Mouse (Mus musculus) limb, embryonic 11.5 days (tissue): ENCODE measurements around the gene Rab12. TPM values are rescaled to one million over a fixed set of nuclear protein-coding genes. Genes with fewer than 3 reads are reported as not detected.

Source experiments
- ATAC-seq: fragments of 200-750 bp; cut with Nextera tagmentation; 2 replicates; pipeline ENCODE4 v1.8.0; 2017; ENCODE audit warnings: low read depth; ENCODE audit not compliant: insufficient number of reproducible peaks, low FRiP score, low TSS enrichment
- DNase-seq: peaks from one replicate; pipeline ENCODE4 v3.0.0-alpha.2; 2015; ENCODE audit warnings: low spot score
- H3K27ac ChIP-seq: fragments of 300-500 bp; sonication (generic); replicated peaks from 2 replicates; pipeline ENCODE4 v1.5.1; 2014; ENCODE audit warnings: low read depth, mild to moderate bottlenecking, low read length
- H3K27me3 ChIP-seq: fragments of 300-500 bp; sonication (generic); 2 replicates; pipeline ENCODE4 v1.6.1; 2014; ENCODE audit warnings: mild to moderate bottlenecking, low read length, mixed read lengths; ENCODE audit not compliant: control insufficient read depth, insufficient read depth
- H3K36me3 ChIP-seq: fragments of 300-500 bp; sonication (generic); 2 replicates; pipeline ENCODE4 v1.6.1; 2014; ENCODE audit warnings: mild to moderate bottlenecking, low read length, moderate library complexity, mixed read lengths; ENCODE audit not compliant: control insufficient read depth, insufficient read depth
- H3K4me1 ChIP-seq: fragments of 300-500 bp; sonication (generic); 2 replicates; pipeline ENCODE4 v1.6.1; 2014; ENCODE audit warnings: low read length, mixed read lengths; ENCODE audit not compliant: control insufficient read depth, insufficient read depth
- H3K4me2 ChIP-seq: fragments of 300-500 bp; sonication (generic); 2 replicates; pipeline ENCODE4 v1.6.1; 2014; ENCODE audit warnings: low read depth, mild to moderate bottlenecking, moderate library complexity; ENCODE audit not compliant: severe bottlenecking
- H3K4me3 ChIP-seq: fragments of 300-500 bp; sonication (generic); 2 replicates; pipeline ENCODE4 v1.5.1; 2014; ENCODE audit warnings: low read depth, low read length
- H3K9ac ChIP-seq: fragments of 300-500 bp; sonication (generic); 2 replicates; pipeline ENCODE4 v1.6.1; 2014; ENCODE audit warnings: mild to moderate bottlenecking, low read length
- H3K9me3 ChIP-seq: fragments of 300-500 bp; sonication (generic); 2 replicates; pipeline ENCODE4 v1.6.1; 2016; ENCODE audit warnings: low read length; ENCODE audit not compliant: control insufficient read depth
- WGBS: fragments of 180-500 bp; shearing (Covaris S2); extraction: QIAGEN DNeasy Blood & Tissue Kit; methylation state at CpG from one replicate; pipeline ENCODE4 v1.1.7; 2014; 5-methylcytosine and 5-hydroxymethylcytosine counted together
- polyA plus RNA-seq: library from polyadenylated mRNA; unstranded; fragments of >200 nt; fragmentation: Nextera tagmentation; extraction: Ambion mirVana; gene quantifications from 2 replicates; pipeline ENCODE4 v1.2.1, GENCODE M21; 2014

The Rab12 gene
- polyA plus RNA-seq = 38.1 and 41.4 TPM in 2 replicates

DNA sequence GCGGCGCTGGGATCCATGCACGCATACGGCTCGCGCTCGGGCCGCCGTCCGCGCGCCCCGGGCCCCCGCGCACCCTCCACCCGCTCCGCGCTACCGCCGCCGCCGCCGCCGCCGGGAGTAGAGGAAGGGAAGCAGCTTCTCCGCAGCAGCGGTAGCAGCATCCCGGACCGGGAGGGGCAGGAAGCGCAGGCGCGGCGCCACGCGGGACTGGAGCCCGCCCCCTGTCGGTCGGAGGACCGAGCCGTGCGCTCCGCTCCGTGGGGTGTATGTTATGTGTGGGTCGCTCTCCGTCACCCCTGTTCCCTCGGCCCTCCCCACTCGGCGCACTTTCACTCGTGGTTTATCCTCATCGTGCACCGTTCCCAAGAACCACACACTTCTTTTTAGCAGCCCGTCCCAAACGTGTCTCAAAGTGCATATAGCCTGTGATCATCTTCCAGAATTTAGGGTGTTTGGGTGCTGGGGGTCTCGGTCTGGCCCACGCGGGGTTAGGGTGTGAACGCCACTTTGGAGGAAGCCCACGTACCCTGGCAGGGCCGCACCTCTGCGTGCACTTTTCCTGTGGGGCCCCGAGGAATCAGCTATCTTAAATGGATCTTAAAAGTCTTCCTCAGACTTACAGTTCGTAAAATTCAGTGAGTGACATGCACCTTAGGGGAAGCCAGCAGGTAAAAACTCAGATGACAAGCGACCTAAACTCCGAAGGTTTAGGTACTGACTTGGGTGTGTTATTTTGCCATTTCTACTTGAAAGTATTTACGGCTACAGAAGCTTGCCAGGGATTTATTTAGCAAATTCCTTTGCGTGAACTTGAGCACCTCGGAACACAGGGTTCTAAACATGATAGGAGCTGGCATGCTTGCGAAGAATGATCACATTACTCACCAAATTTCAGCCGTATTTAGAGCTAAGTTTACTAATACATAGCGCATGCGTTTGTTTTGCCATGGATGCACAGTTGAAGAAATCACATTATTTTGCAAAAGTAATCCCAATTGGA, at the start of gene Rab12:
Gene Rab12, minus strand, starts transcription at position 176 of the 1,000 bp plus-strand sequence.
- Histone ChIP-seq H3K27ac (0 out of 2 replicates have a peak within 1 kb of the TSS, but pooled peaks have one; percentile 21), H3K9ac (peak within 1 kb of the TSS; percentile 95), H3K9me3 (no peaks in the 10 kb centered on the region), H3K36me3 (no peaks in the 10 kb centered on the region), H3K4me1 (no peaks in the 10 kb centered on the region), H3K4me2 (peak within 1 kb of the TSS; percentile 78), H3K27me3 (no peaks in the 10 kb centered on the region), H3K4me3 (peak within 1 kb of the TSS; percentile 99)
- ATAC-seq (peak; percentile 91), DNase-seq (peak; percentile 92)
- 9% methylated on average over 64 of the region's 71 CpGs for WGBS

GRCm38 (mm10) chr17:66564213-66564612, 44.7 kb upstream of the Rab12 start:
- H3K27ac ChIP-seq = no peak overlapping the region
- H3K9ac ChIP-seq = no peak overlapping the region
- H3K9me3 ChIP-seq = no peaks in the 10 kb centered on the region
- no peak overlapping the region for H3K4me2 ChIP-seq
- ATAC-seq (no peak), DNase-seq (no peak)
- no peak overlapping the region for H3K4me3 ChIP-seq
- H3K4me1 ChIP-seq = no peaks in the 10 kb centered on the region
- H3K36me3 ChIP-seq = no peaks in the 10 kb centered on the region
- WGBS = 73% methylated on average over 7 of the region's 7 CpGs
- no peaks in the 10 kb centered on the region for H3K27me3 ChIP-seq

- no peak for DNase-seq
- Histone ChIP-seq H3K9me3 (no peaks in the 10 kb centered on the region), H3K27ac (no peak overlapping the region), H3K9ac (no peak overlapping the region), H3K36me3 (no peaks in the 10 kb centered on the region), H3K4me1 (no peaks in the 10 kb centered on the region), H3K4me3 (no peak overlapping the region), H3K4me2 (no peak overlapping the region), H3K27me3 (no peaks in the 10 kb centered on the region)
- WGBS = 67% methylated on average over 1 of the region's 1 CpGs
- ATAC-seq = no peak
These were observed 44.0 kb upstream of the Rab12 start for GRCm38 (mm10) chr17:66563551-66563950.

DNA sequence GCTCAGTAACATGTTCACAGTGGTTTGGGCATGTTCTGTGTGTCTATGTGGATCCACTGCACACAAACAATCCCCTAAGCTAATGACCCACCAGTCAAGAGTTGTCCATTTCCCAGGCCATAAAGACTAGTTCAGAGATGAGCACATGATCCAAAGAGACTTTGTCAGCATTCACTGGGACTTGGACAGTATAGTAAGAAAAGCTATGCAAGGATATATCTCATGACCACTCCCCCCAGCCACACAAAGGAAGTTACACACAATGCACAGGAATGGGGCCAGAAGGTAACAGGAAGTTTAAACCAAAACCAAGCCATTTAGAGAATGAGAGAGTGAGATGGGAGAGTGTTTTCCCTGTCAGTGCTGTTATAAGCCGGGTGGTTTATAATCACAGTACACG, 41.9 kb upstream of the Rab12 start:
- no peak overlapping the region for H3K9ac ChIP-seq
- 81% methylated on average over 2 of the region's 2 CpGs for WGBS
- DNase-seq = no peak

DNA sequence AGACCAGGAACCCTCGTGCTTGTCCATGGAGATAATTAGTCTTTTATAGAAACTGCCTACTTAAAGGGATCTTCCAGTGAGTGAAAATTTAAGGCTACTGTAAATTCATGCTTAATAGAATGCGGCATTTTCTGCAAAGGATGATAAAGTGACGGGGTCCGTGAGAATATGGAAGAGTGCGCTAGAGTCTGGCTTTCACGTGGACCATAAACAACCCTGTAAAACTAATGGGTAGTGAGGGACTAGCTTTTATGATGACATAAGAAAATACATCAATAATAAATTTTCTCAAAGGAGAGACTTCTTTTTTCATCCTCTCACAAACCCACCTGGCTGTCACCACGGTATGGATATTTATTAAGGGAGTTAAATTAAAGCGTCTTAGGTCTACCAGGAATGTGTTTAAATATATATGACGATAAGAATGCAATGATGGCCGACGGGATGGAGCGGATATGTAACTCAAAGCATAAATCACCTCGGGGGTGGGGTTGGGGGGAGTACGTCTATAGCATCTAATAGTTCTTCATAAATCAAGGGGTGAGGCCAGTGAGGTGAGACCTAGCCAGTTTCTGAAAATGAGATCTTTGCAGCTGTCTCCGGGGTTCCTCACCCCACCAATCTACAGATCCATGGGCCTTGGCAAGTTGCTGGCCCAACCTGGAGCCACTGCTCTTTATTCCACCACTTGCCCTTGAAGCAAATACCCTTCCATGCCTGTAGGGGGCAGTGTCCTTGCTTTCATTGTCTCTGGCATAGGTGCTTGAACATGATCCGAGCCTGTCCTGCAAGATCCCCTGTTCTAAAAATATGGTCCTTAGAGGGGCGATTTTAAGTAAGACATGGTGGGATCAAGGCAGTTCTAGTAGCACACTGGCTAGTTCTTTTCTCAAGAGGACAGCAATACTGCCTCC, 39.1 kb upstream of the Rab12 start:
- no peak overlapping the region for H3K27ac ChIP-seq
- no peaks in the 10 kb centered on the region for H3K27me3 ChIP-seq
- H3K4me3 ChIP-seq = no peak overlapping the region
- no peak overlapping the region for H3K4me2 ChIP-seq
- no peaks in the 10 kb centered on the region for H3K9me3 ChIP-seq
- no peaks in the 10 kb centered on the region for H3K4me1 ChIP-seq
- no peak for DNase-seq
- no peak overlapping the region for H3K9ac ChIP-seq
- 90% methylated on average over 17 of the region's 17 CpGs for WGBS
- H3K36me3 ChIP-seq = no peaks in the 10 kb centered on the region
- no peak for ATAC-seq

More for the DNA sequence above, 41.9 kb upstream of the Rab12 start:
- no peaks in the 10 kb centered on the region for H3K27me3 ChIP-seq
- no peaks in the 10 kb centered on the region for H3K9me3 ChIP-seq
- H3K4me3 ChIP-seq = no peak overlapping the region
- H3K4me1 ChIP-seq = no peaks in the 10 kb centered on the region
- no peak overlapping the region for H3K27ac ChIP-seq
- H3K36me3 ChIP-seq = no peaks in the 10 kb centered on the region
- no peak for ATAC-seq
- no peak overlapping the region for H3K4me2 ChIP-seq

GRCm38 (mm10) chr17:66552690-66553089, 33.2 kb upstream of the Rab12 start:
- WGBS = 83% methylated on average over 4 of the region's 4 CpGs
- no peak for ATAC-seq

DNA sequence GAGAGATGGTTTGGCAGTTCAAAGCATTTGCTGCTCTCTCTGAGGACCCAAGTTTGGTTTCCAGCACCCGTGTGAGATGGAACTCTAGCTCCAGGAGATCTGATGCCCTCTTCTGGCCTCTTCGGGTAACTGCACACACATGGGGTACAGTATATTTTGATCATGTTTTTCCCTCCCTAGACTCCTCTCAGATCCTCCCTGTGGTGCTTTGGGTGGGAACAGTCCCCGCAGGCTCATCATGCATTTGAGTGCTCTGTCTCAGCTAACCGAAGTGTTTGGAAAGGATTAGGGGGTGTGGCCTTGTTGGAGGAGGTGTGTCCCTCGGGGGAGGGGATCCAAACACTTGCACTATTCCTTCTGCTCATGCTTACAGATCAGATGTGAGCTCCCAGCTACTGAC, 31.0 kb upstream of the Rab12 start:
- Histone ChIP-seq H3K27ac (no peak overlapping the region), H3K36me3 (no peaks in the 10 kb centered on the region), H3K4me3 (no peak overlapping the region), H3K27me3 (no peaks in the 10 kb centered on the region), H3K4me1 (no peaks in the 10 kb centered on the region), H3K4me2 (no peak overlapping the region), H3K9ac (no peak overlapping the region), H3K9me3 (no peaks in the 10 kb centered on the region)
- no peak for ATAC-seq
- DNase-seq = no peak
- WGBS = 91% methylated on average over 5 of the region's 5 CpGs

More at GRCm38 (mm10) chr17:66552690-66553089, 33.2 kb upstream of the Rab12 start:
- no peak overlapping the region for H3K4me2 ChIP-seq
- H3K36me3 ChIP-seq = no peaks in the 10 kb centered on the region
- no peaks in the 10 kb centered on the region for H3K27me3 ChIP-seq
- H3K9ac ChIP-seq = no peak overlapping the region
- no peak for DNase-seq
- no peak overlapping the region for H3K27ac ChIP-seq
- no peaks in the 10 kb centered on the region for H3K4me1 ChIP-seq
- H3K4me3 ChIP-seq = no peak overlapping the region
- no peaks in the 10 kb centered on the region for H3K9me3 ChIP-seq

GRCm38 (mm10) chr17:66532285-66532684, 12.8 kb upstream of the Rab12 start:
- Histone ChIP-seq H3K4me3 (no peak overlapping the region), H3K36me3 (no peaks in the 10 kb centered on the region), H3K9me3 (peaks cover 3% of the 10 kb centered on the region; the same call in 1 of the 2 replicates), H3K27ac (no peak overlapping the region), H3K4me2 (no peak overlapping the region), H3K9ac (no peak overlapping the region), H3K27me3 (no peaks in the 10 kb centered on the region), H3K4me1 (no peaks in the 10 kb centered on the region)
- DNase-seq (no peak), ATAC-seq (no peak)
- WGBS = 94% methylated on average over 1 of the region's 1 CpGs
